Mouse (Mus musculus) liver, postnatal 0 days (tissue): ENCODE data around the gene Eml2. TPM values are rescaled to one million over a fixed set of nuclear protein-coding genes. Genes with fewer than 3 reads are reported as not detected.
A peak's percentile ranks its signal among the peaks of the same experiment; 100 is the strongest.

Experiments
- ATAC-seq: fragments of 200-750 bp; cut with Nextera tagmentation; 2 replicates; pipeline ENCODE4 v1.8.0; 2017; ENCODE audit warnings: mild to moderate bottlenecking, moderate library complexity
- DNase-seq: peaks from one replicate; pipeline ENCODE4 v3.0.0-alpha.2; 2016
- H3K27ac ChIP-seq: fragments of 300-500 bp; sonication (generic); 2 replicates; pipeline ENCODE4 v1.5.1; 2014; ENCODE audit warnings: antibody characterized with exemption, moderate library complexity, mild to moderate bottlenecking, low read depth
- H3K27me3 ChIP-seq: fragments of 300-500 bp; sonication (generic); 2 replicates; pipeline ENCODE4 v1.6.1; 2014; ENCODE audit warnings: low read length, control low read depth, mixed read lengths; ENCODE audit not compliant: insufficient read depth
- H3K36me3 ChIP-seq: fragments of 300-500 bp; sonication (generic); replicated peaks from 2 replicates; pipeline ENCODE4 v1.6.1; 2014; ENCODE audit warnings: mild to moderate bottlenecking, control low read depth, low read length, moderate library complexity, mixed read lengths; ENCODE audit not compliant: insufficient read depth
- H3K4me1 ChIP-seq: fragments of 300-500 bp; sonication (generic); 2 replicates; pipeline ENCODE4 v1.6.1; 2014; ENCODE audit warnings: antibody characterized with exemption, mild to moderate bottlenecking, control low read depth; ENCODE audit not compliant: insufficient read depth
- H3K4me2 ChIP-seq: fragments of 300-500 bp; sonication (generic); 2 replicates; pipeline ENCODE4 v1.6.1; 2014; ENCODE audit warnings: low read depth, mild to moderate bottlenecking, low read length, moderate library complexity, mixed read lengths
- H3K4me3 ChIP-seq: fragments of 300-500 bp; sonication (generic); 2 replicates; pipeline ENCODE4 v1.5.1; 2014; ENCODE audit warnings: low read depth, low read length
- H3K9ac ChIP-seq: fragments of 300-500 bp; sonication (generic); replicated peaks from 2 replicates; pipeline ENCODE4 v1.6.1; 2014; ENCODE audit warnings: mild to moderate bottlenecking, moderate library complexity
- H3K9me3 ChIP-seq: fragments of 300-500 bp; sonication (generic); 2 replicates; pipeline ENCODE4 v1.6.1; 2016; ENCODE audit warnings: mild to moderate bottlenecking, control low read depth, low read length, mixed read lengths
- CTCF ChIP-seq: sonication (generic); IDR thresholded peaks from 2 replicates; pipeline ENCODE4 v1.5.1; 2016; ENCODE audit warnings: antibody characterized with exemption, low read depth
- EP300 ChIP-seq: IDR thresholded peaks from 2 replicates; pipeline ENCODE4 v1.6.1; 2016; ENCODE audit warnings: antibody characterized with exemption, low read depth, mild to moderate bottlenecking
- WGBS: fragments of 180-500 bp; shearing (Covaris S2); extraction: QIAGEN DNeasy Blood & Tissue Kit; methylation state at CpG from one replicate; pipeline ENCODE4 v1.1.7; 2014; ENCODE audit not compliant: insufficient replicate concordance; 5-methylcytosine and 5-hydroxymethylcytosine counted together
- polyA plus RNA-seq: library from polyadenylated mRNA; unstranded; fragments of >200 nt; fragmentation: Nextera tagmentation; extraction: Ambion mirVana; gene quantifications from 2 replicates; pipeline ENCODE4 v1.2.1, GENCODE M21; 2015

The Eml2 gene
- polyA plus RNA-seq, 1 experiment from 2014 or later: 3.3 TPM

GRCm38 (mm10) chr7:19136673-19137334 lies 39.4 kb upstream of the Eml2 start:
- Histone ChIP-seq H3K9me3 (no peaks in the 10 kb centered on the region), H3K36me3 (peaks cover 36% of the 10 kb centered on the region), H3K9ac (no peak overlapping the region), H3K27ac (no peak overlapping the region), H3K4me1 (peaks cover 3% of the 10 kb centered on the region), H3K4me2 (no peak overlapping the region), H3K27me3 (no peaks in the 10 kb centered on the region), H3K4me3 (no peak overlapping the region)
- ATAC-seq: no peak
- 83% methylated on average over 38 of the region's 38 CpGs for WGBS
- no peak for TF ChIP-seq EP300
- TF ChIP-seq CTCF: no peak
- DNase-seq: no peak

- no peak overlapping the region for H3K4me3 ChIP-seq
- 49% methylated on average over 5 of the region's 5 CpGs for WGBS
- peaks cover 36% of the 10 kb centered on the region for H3K36me3 ChIP-seq
- H3K27ac ChIP-seq: no peak overlapping the region
- H3K9me3 ChIP-seq: no peaks in the 10 kb centered on the region
- peak; percentile 67 for DNase-seq
- no peak for ATAC-seq
- no peaks in the 10 kb centered on the region for H3K4me1 ChIP-seq
- no peak overlapping the region for H3K9ac ChIP-seq
- TF ChIP-seq CTCF (peak; percentile 51), EP300 (no peak)
- no peak overlapping the region for H3K4me2 ChIP-seq
- no peaks in the 10 kb centered on the region for H3K27me3 ChIP-seq
These were observed 38.8 kb upstream of the Eml2 start for GRCm38 (mm10) chr7:19137380-19137779.

- H3K4me3 ChIP-seq: no peak overlapping the region
- H3K9ac ChIP-seq: no peak overlapping the region
- no peak overlapping the region for H3K27ac ChIP-seq
- H3K4me2 ChIP-seq: no peak overlapping the region
- peaks cover 19% of the 10 kb centered on the region for H3K4me1 ChIP-seq
- H3K9me3 ChIP-seq: no peaks in the 10 kb centered on the region
- H3K27me3 ChIP-seq: no peaks in the 10 kb centered on the region
- DNase-seq (no peak), ATAC-seq (no peak)
- WGBS: 89% methylated on average over 10 of the region's 10 CpGs
- peaks cover 5% of the 10 kb centered on the region for H3K36me3 ChIP-seq
- TF ChIP-seq CTCF: no peak
- TF ChIP-seq EP300: no peak
These were observed 29.4 kb upstream of the Eml2 start for GRCm38 (mm10) chr7:19146793-19147192.

GRCm38 (mm10) chr7:19147497-19148045 lies 28.6 kb upstream of the Eml2 start:
- no peak overlapping the region for H3K27ac ChIP-seq
- ATAC-seq: no peak
- no peak overlapping the region for H3K4me3 ChIP-seq
- peaks cover 19% of the 10 kb centered on the region for H3K4me1 ChIP-seq
- TF ChIP-seq EP300 (no peak), CTCF (no peak)
- no peak overlapping the region for H3K4me2 ChIP-seq
- no peak for DNase-seq
- no peaks in the 10 kb centered on the region for H3K27me3 ChIP-seq
- 40% methylated on average over 6 of the region's 6 CpGs for WGBS
- H3K9ac ChIP-seq: no peak overlapping the region
- H3K9me3 ChIP-seq: no peaks in the 10 kb centered on the region
- peaks cover 11% of the 10 kb centered on the region for H3K36me3 ChIP-seq

- Histone ChIP-seq H3K27ac (peak overlapping the region; percentile 78), H3K36me3 (peaks cover 15% of the 10 kb centered on the region), H3K9me3 (no peaks in the 10 kb centered on the region), H3K4me2 (peak overlapping the region; percentile 96), H3K4me1 (peaks cover 19% of the 10 kb centered on the region), H3K27me3 (no peaks in the 10 kb centered on the region), H3K4me3 (peak overlapping the region; percentile 64), H3K9ac (peak overlapping the region; percentile 61)
- TF ChIP-seq EP300 (no peak), CTCF (no peak)
- DNase-seq: no peak
- 8% methylated on average over 20 of the region's 20 CpGs for WGBS
- ATAC-seq: no peak
These were observed 27.9 kb upstream of the Eml2 start for GRCm38 (mm10) chr7:19148180-19148874.

- peaks cover 19% of the 10 kb centered on the region for H3K4me1 ChIP-seq
- no peaks in the 10 kb centered on the region for H3K27me3 ChIP-seq
- DNase-seq (peak; percentile 97), ATAC-seq (peak; percentile 97)
- H3K4me3 ChIP-seq: peak within 1 kb of the TSS; percentile 64
- under 1% methylated on average over 43 of the region's 43 CpGs for WGBS
- H3K27ac ChIP-seq: peak within 1 kb of the TSS; percentile 78
- H3K36me3 ChIP-seq: peaks cover 18% of the 10 kb centered on the region
- TF ChIP-seq CTCF (no peak), EP300 (peak; percentile 35; the same call in 1 of the 2 replicates)
- H3K9me3 ChIP-seq: no peaks in the 10 kb centered on the region
- H3K4me2 ChIP-seq: peak within 1 kb of the TSS; percentile 96
- peak within 1 kb of the TSS; percentile 74 for H3K9ac ChIP-seq
These were observed 27.2 kb upstream of the Eml2 start, which contains the start of gene Qpctl for GRCm38 (mm10) chr7:19148875-19149541. Gene Qpctl (minus strand): TSS chr7:19149291.
